Mouse (Mus musculus) stomach, postnatal 0 days (tissue): ENCODE data around the gene Ceacam20. TPM values are rescaled to one million over a fixed set of nuclear protein-coding genes. Genes with fewer than 3 reads are reported as not detected.

Source experiments
- ATAC-seq: fragments of 200-750 bp; cut with Nextera tagmentation; 2 replicates; pipeline ENCODE4 v1.8.0; 2017; ENCODE audit not compliant: low FRiP score, low TSS enrichment
- DNase-seq: peaks from one replicate; pipeline ENCODE4 v3.0.0-alpha.2; 2016; ENCODE audit warnings: low spot score
- H3K27ac ChIP-seq: fragments of 300-500 bp; sonication (generic); replicated peaks from 2 replicates; pipeline ENCODE4 v1.5.1; 2014; ENCODE audit warnings: mild to moderate bottlenecking, control low read depth
- H3K27me3 ChIP-seq: fragments of 300-500 bp; sonication (generic); 2 replicates; pipeline ENCODE4 v1.6.1; 2014; ENCODE audit warnings: low read length; ENCODE audit not compliant: control insufficient read depth, insufficient read depth
- H3K36me3 ChIP-seq: fragments of 300-500 bp; sonication (generic); 2 replicates; pipeline ENCODE4 v1.6.1; 2014; ENCODE audit warnings: low read length, mixed read lengths; ENCODE audit not compliant: control insufficient read depth, insufficient read depth
- H3K4me1 ChIP-seq: fragments of 300-500 bp; sonication (generic); replicated peaks from 2 replicates; pipeline ENCODE4 v1.6.1; 2014; ENCODE audit warnings: antibody characterized with exemption; ENCODE audit not compliant: control insufficient read depth, insufficient read depth
- H3K4me2 ChIP-seq: fragments of 300-500 bp; sonication (generic); replicated peaks from 2 replicates; pipeline ENCODE4 v1.6.1; 2014; ENCODE audit warnings: low read depth, mild to moderate bottlenecking, control low read depth, moderate library complexity
- H3K4me3 ChIP-seq: fragments of 300-500 bp; sonication (generic); 2 replicates; pipeline ENCODE4 v1.5.1; 2014; ENCODE audit warnings: low read depth, low read length, control low read depth
- H3K9ac ChIP-seq: fragments of 300-500 bp; sonication (generic); 2 replicates; pipeline ENCODE4 v1.6.1; 2014; ENCODE audit warnings: mild to moderate bottlenecking, low read length, control low read depth, mixed read lengths
- H3K9me3 ChIP-seq: fragments of 300-500 bp; sonication (generic); 2 replicates; pipeline ENCODE4 v1.6.1; 2016; ENCODE audit warnings: low read length; ENCODE audit not compliant: control insufficient read depth
- CTCF ChIP-seq: IDR thresholded peaks from 2 replicates; pipeline ENCODE4 v1.5.1; 2016; ENCODE audit warnings: antibody characterized with exemption, low read depth, mild to moderate bottlenecking, moderate library complexity
- EP300 ChIP-seq: optimal IDR thresholded peaks from 2 replicates; pipeline ENCODE3; 2016; ENCODE audit warnings: antibody characterized with exemption
- WGBS: fragments of 180-500 bp; shearing (Covaris S2); extraction: QIAGEN DNeasy Blood & Tissue Kit; methylation state at CpG from one replicate; pipeline ENCODE4 v1.1.7; 2014; 5-methylcytosine and 5-hydroxymethylcytosine counted together
- polyA plus RNA-seq: library from polyadenylated mRNA; unstranded; fragments of >200 nt; fragmentation: Nextera tagmentation; extraction: Ambion mirVana; gene quantifications from 2 replicates; pipeline ENCODE4 v1.2.1, GENCODE M21; 2015

Ceacam20 gene
- polyA plus RNA-seq, 1 experiment from 2014 or later: not detected

DNA sequence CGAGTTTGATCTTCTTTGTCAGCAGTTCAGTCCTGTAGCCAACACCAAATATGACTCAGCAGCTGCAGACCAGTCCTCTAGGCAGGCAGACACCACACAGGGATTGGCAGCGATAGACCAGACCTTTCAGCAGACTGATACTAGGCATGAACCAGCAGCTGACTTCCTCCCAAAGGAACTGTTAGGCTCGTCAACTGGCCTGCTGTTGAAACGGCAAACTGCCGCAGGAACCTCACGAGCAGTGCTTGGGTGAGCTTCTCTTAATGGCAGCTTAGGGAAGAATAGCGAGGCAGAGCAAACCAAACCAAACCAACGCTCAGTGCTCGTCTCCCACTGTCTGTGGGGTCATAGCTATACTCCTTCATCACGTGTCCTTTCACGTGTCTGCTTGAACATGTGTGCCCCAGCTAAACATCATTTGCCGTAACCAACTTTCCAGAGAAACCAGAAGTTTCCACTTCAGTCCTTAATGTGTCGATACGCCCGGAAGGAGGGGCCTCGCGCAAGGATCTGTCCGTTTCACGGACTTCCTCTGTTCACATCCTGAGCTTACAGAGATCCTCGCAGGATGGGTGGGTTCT lies 30.0 kb upstream of the Ceacam20 start:
- Histone ChIP-seq H3K4me3 (no peak overlapping the region), H3K9me3 (no peaks in the 10 kb centered on the region), H3K9ac (no peak overlapping the region), H3K4me2 (no peak overlapping the region), H3K27me3 (no peaks in the 10 kb centered on the region), H3K36me3 (no peaks in the 10 kb centered on the region), H3K27ac (no peak overlapping the region), H3K4me1 (no peaks in the 10 kb centered on the region)
- 69% methylated on average over 20 of the region's 20 CpGs for WGBS
- DNase-seq (no peak), ATAC-seq (no peak)
- TF ChIP-seq CTCF (no peak), EP300 (no peak)

DNA sequence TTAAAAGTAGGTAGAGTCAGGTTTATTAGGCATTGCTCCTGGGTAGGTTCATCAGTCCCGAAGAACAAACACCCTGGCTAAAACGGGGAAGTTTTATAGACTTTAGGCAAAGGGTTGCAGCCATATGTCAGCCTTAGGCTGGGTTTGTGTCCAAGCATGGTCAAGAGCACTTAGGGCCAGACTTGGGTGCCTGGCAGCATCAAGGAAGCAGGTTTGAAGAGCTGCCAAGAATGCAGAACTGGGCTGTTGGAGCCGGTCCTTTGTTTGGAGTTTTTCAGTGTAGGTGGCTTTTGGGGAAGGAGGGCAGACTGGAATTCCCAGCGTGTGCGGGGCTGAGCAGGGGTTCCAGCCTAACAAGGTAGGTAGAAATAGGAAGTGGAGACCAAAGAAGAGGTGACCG lies 29.3 kb upstream of the Ceacam20 start:
- Histone ChIP-seq H3K4me2 (no peak overlapping the region), H3K4me3 (no peak overlapping the region), H3K27ac (no peak overlapping the region), H3K9ac (no peak overlapping the region), H3K9me3 (no peaks in the 10 kb centered on the region), H3K4me1 (no peaks in the 10 kb centered on the region), H3K36me3 (no peaks in the 10 kb centered on the region), H3K27me3 (no peaks in the 10 kb centered on the region)
- DNase-seq (no peak), ATAC-seq (no peak)
- TF ChIP-seq CTCF: no peak
- WGBS: 51% methylated on average over 6 of the region's 6 CpGs

DNA sequence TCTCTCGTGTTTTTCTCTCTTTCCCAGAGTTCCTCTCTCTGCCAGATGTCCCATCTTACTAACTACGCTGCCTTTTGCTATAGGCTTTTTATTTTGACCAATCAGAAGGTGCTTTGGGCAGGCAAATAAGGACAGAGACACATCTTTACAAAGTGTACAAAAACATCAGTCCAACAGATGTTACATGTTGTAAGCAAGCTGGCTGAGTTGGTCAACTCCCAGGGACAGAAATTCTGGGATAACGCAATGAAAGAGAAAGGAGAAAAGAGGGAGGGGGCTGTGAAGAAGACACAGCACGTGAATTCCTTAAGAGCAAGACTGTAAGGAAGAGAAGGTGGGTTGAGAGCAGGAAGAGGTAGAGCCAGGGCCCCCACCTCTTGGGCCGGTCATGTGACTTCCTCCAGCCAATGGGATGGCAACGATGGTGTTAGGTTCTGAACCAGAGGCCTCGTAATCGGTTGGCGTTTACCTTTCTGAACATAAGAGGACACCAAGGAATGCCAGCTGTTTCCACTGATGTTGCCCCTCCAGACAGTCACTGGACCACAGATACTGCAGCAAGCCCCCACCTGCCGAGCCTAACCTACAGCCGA lies 27.9 kb upstream of the Ceacam20 start:
- 68% methylated on average over 11 of the region's 11 CpGs for WGBS
- no peak for TF ChIP-seq EP300
- TF ChIP-seq CTCF: no peak
- Histone ChIP-seq H3K4me2 (no peak overlapping the region), H3K4me3 (no peak overlapping the region), H3K9me3 (no peaks in the 10 kb centered on the region), H3K36me3 (no peaks in the 10 kb centered on the region), H3K9ac (no peak overlapping the region), H3K4me1 (no peaks in the 10 kb centered on the region), H3K27me3 (no peaks in the 10 kb centered on the region), H3K27ac (no peak overlapping the region)
- DNase-seq (no peak), ATAC-seq (no peak)

DNA sequence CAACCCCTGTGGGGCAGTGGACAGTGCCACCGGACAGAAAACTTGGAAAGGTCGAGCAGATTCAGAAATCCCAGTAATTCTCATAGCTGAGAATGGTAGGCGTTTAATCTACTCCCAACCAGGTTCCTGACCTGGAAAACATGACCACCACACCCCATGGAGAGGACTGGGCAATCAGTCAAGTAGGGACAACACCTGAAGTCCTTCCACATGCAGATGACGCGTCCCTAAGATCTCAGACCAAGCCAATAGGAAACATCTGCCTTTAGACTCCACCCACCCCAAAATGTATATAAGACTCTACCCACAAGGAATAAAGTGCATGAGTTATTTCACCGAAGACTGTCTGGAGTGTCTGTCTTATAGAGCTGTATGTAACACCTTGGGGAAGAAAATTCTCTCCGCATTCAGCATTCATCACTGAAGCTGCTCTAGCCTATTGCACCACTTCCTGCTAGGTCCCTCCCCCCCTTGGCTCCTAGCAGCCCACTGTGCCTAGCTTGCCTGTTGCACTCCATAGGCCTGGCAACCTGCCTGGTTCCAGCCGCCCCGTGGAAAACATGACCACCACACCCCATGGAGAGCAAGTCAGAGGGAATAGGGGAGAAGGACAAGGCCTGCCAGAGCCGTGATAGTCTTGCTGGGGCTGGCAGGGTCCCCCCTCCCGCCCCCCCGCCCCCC lies 25.5 kb upstream of the Ceacam20 start:
- Histone ChIP-seq H3K4me1 (no peaks in the 10 kb centered on the region), H3K27me3 (no peaks in the 10 kb centered on the region), H3K9ac (no peak overlapping the region), H3K36me3 (no peaks in the 10 kb centered on the region), H3K27ac (peak overlapping the region; percentile 73), H3K9me3 (no peaks in the 10 kb centered on the region), H3K4me3 (no peak overlapping the region), H3K4me2 (peak overlapping the region; percentile 34; the same call in 1 of the 2 replicates)
- TF ChIP-seq CTCF (peak; percentile 29; the same call in 1 of the 2 replicates), EP300 (no peak)
- WGBS: 46% methylated on average over 10 of the region's 12 CpGs
- peak; percentile 80 for ATAC-seq
- DNase-seq: peak; percentile 78

DNA sequence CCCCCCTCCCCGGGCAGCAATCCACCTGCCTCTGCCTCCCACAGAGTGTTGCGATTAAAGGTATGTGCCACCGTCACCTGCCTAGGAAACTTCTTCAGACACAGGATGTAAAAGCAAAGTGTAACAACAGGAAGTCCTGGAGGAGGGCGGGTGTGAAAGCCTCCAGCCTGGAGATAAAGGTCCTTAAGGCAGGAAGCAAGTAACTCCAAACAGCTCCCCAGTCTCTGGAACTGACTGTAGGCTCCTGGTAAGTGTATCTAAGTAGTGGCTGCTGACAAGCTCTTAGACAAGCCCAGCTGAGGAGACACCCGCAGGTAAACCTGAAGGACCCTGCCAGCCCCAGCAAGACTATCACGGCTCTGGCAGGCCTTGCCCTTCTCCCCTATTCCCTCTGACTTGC lies 25.0 kb upstream of the Ceacam20 start:
- H3K4me3 ChIP-seq: no peak overlapping the region
- DNase-seq (peak; percentile 53), ATAC-seq (peak; percentile 62)
- H3K4me2 ChIP-seq: no peak overlapping the region
- H3K9me3 ChIP-seq: no peaks in the 10 kb centered on the region
- H3K9ac ChIP-seq: 0 out of 2 replicates have a peak overlapping the region, but pooled peaks have one; percentile 14
- no peaks in the 10 kb centered on the region for H3K4me1 ChIP-seq
- no peaks in the 10 kb centered on the region for H3K36me3 ChIP-seq
- peak overlapping the region; percentile 65 for H3K27ac ChIP-seq
- TF ChIP-seq CTCF (no peak), EP300 (no peak)
- no peaks in the 10 kb centered on the region for H3K27me3 ChIP-seq
- WGBS: 10% methylated on average over 5 of the region's 6 CpGs

DNA sequence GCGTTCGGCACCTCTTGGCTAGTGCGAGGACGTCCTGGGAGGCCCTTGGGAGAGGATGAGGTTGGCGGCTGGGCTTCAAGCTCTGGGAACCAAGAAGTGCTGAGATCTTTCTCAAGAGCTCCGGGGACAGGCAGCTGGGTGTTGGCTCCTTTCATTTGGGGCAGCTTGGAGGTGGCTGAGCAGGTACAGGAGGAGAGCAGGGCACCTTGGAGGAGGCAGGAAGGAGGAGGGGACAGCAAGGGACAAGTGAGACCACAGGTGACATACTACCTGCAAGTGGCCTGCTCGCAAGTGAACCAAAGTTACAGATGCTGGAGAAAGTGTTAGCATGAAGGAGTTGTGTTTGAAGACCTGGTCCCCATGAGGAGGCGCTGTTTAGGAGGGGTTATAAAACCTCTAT lies 20.5 kb upstream of the Ceacam20 start:
- TF ChIP-seq EP300 (no peak), CTCF (no peak)
- H3K27ac ChIP-seq: no peak overlapping the region
- no peaks in the 10 kb centered on the region for H3K4me1 ChIP-seq
- no peak for DNase-seq
- no peak overlapping the region for H3K4me2 ChIP-seq
- no peak overlapping the region for H3K9ac ChIP-seq
- H3K9me3 ChIP-seq: no peaks in the 10 kb centered on the region
- H3K27me3 ChIP-seq: no peaks in the 10 kb centered on the region
- H3K36me3 ChIP-seq: no peaks in the 10 kb centered on the region
- H3K4me3 ChIP-seq: no peak overlapping the region
- no peak for ATAC-seq
- WGBS: 92% methylated on average over 8 of the region's 8 CpGs
